Mouse (Mus musculus): ENCODE data around the gene Csrnp3. TPM values are rescaled to one million over a fixed set of nuclear protein-coding genes. Genes with fewer than 3 reads are reported as not detected.
"Not testable (repeated sequence)": the region's sequence is repeated elsewhere in the genome, so short reads cannot be mapped to it uniquely, and the experiment has no call there.

Csrnp3 gene
- polyA plus RNA-seq, 1 experiment from 2014 or later, result 0.05 TPM

DNA sequence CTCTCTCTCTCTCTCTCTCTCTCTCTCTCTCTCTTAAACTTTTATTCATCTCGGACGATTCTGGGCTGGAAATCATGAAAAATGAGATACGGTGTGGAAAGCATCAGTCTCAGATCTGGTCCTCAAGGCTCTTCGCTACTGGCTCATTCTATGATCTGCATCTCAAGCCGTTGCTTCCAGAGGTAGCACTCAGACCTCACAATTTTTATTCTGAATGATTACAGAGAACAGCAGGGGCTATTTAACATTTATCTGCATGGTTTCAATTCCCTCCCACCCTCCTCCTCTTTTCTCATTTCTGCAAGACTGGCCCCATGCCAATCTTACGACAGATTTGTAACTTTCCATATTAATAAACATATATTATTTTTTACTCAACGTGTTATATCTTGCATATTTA lies 12.1 kb upstream of the Csrnp3 start:
- 70% methylated on average over 7 of the region's 7 CpGs for WGBS (ENCODE audit: insufficient replicate concordance)
- Histone ChIP-seq H3K4me2 (no peak overlapping the region), H3K9me3 (replicated peaks) (no peaks in the 10 kb centered on the region), H3K4me1 (replicated peaks) (peaks cover 5% of the 10 kb centered on the region; the same call in 1 of the 2 replicates), H3K4me3 (replicated peaks) (no peak overlapping the region), H3K27me3 (no peaks in the 10 kb centered on the region), H3K27ac (replicated peaks) (no peak overlapping the region), H3K36me3 (replicated peaks) (no peaks in the 10 kb centered on the region), H3K9ac (no peak overlapping the region)
- no peak for ATAC-seq (ENCODE audit: insufficient read depth)

DNA sequence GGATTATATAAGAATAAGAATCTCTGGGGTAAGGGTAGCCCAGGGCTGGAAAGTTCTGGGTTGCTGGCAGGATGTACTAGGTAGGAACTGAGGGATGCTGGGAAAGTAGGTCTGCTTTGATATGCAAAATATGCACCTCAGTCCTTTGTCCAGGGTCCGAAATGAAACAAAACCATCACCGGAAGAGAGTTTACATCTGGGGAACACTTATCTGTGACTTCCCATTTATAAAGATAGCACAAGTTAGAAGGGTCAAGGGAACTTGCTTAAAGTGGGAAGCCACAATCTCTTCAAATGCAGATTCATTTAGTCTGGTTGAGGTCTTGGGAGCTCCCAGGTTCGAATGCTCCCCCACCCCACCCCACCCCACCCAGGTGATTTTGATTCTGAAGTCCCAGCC lies 4.0 kb upstream of the Csrnp3 start:
- H3K4me3 ChIP-seq (replicated peaks), result no peak overlapping the region
- no peak overlapping the region for H3K4me2 ChIP-seq
- no peaks in the 10 kb centered on the region for H3K36me3 ChIP-seq (replicated peaks)
- no peak overlapping the region for H3K9ac ChIP-seq
- H3K27me3 ChIP-seq, result peaks cover 35% of the 10 kb centered on the region
- ATAC-seq (ENCODE audit: insufficient read depth), result no peak
- H3K9me3 ChIP-seq (replicated peaks), result no peaks in the 10 kb centered on the region
- 23% methylated on average over 3 of the region's 3 CpGs for WGBS (ENCODE audit: insufficient replicate concordance)
- no peak overlapping the region for H3K27ac ChIP-seq (replicated peaks)
- no peaks in the 10 kb centered on the region for H3K4me1 ChIP-seq (replicated peaks)

DNA sequence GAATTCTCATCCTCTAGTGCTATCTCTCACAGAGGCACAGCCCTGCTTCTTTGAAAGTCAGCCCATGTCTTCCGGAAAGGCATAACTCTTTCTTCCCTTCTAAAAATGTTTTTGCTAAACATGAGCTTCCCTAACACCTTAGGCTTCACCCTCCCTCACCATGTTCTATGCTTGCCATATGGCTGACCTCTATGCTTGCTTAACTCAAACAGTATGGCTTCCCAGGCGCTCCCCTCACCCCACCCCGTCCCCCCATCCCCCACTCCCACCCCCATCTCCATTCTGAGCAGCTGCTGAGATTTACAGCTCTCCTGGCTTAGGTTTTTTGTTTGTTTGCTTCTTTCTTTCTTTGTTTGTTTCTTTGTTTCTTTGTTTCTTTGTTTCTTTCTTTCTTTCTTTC lies 3.2 kb upstream of the Csrnp3 start:
- H3K36me3 ChIP-seq (replicated peaks), result no peaks in the 10 kb centered on the region
- H3K4me1 ChIP-seq (replicated peaks), result no peaks in the 10 kb centered on the region
- no peak overlapping the region for H3K4me2 ChIP-seq
- H3K27ac ChIP-seq (replicated peaks), result no peak overlapping the region
- no peaks in the 10 kb centered on the region for H3K9me3 ChIP-seq (replicated peaks)
- H3K4me3 ChIP-seq (replicated peaks), result no peak overlapping the region
- WGBS (ENCODE audit: insufficient replicate concordance), result 20% methylated on average over 3 of the region's 3 CpGs
- ATAC-seq (ENCODE audit: insufficient read depth), result no peak
- H3K9ac ChIP-seq, result no peak overlapping the region
- H3K27me3 ChIP-seq, result peaks cover 36% of the 10 kb centered on the region

GRCm38 (mm10) chr2:65846000-65846755 lies 611 bp downstream of the Csrnp3 start:
- WGBS (ENCODE audit: insufficient replicate concordance), result 3% methylated on average over 22 of the region's 22 CpGs
- H3K9me3 ChIP-seq (replicated peaks), result no peaks in the 10 kb centered on the region
- peaks cover 43% of the 10 kb centered on the region for H3K27me3 ChIP-seq
- no peak for ATAC-seq (ENCODE audit: insufficient read depth)
- H3K4me2 ChIP-seq, result peak overlapping the region; percentile 43
- peaks cover 7% of the 10 kb centered on the region for H3K4me1 ChIP-seq (replicated peaks)
- no peak overlapping the region for H3K9ac ChIP-seq
- H3K4me3 ChIP-seq (replicated peaks), result peak overlapping the region; percentile 11; the same call in 1 of the 2 replicates
- no peak overlapping the region for H3K27ac ChIP-seq (replicated peaks)
- no peaks in the 10 kb centered on the region for H3K36me3 ChIP-seq (replicated peaks)

- no peak overlapping the region for H3K27ac ChIP-seq (replicated peaks)
- no peak for ATAC-seq (ENCODE audit: insufficient read depth)
- H3K4me1 ChIP-seq (replicated peaks), result peaks cover 7% of the 10 kb centered on the region
- H3K27me3 ChIP-seq, result peaks cover 43% of the 10 kb centered on the region
- no peaks in the 10 kb centered on the region for H3K9me3 ChIP-seq (replicated peaks)
- WGBS (ENCODE audit: insufficient replicate concordance), result 50% methylated on average over 7 of the region's 7 CpGs
- H3K9ac ChIP-seq, result no peak overlapping the region
- no peak overlapping the region for H3K4me2 ChIP-seq
- H3K4me3 ChIP-seq (replicated peaks), result no peak overlapping the region
- no peaks in the 10 kb centered on the region for H3K36me3 ChIP-seq (replicated peaks)
Observed at GRCm38 (mm10) chr2:65847463-65848110, 2.0 kb downstream of the Csrnp3 start.

DNA sequence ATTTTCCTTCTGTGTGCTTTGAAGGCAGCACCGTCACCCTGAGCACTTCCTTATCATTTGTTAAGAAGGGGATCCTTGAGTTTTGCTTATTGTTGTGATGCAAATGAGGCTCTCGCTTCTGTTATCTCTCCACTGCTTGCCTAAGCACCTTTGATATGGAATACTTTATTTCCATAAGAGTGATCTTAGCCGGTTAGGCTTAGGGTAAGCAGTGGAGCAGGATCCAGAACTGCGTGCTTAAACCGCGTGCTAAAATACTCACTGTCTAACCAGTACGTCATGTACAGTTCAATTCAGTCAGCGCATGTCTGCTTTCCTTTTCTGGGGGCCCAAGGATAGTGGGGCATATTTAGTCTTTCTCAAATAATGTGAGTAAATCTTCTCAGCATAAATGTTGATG lies 3.1 kb downstream of the Csrnp3 start:
- 56% methylated on average over 8 of the region's 8 CpGs for WGBS (ENCODE audit: insufficient replicate concordance)
- Histone ChIP-seq H3K4me2 (no peak overlapping the region), H3K9me3 (replicated peaks) (no peaks in the 10 kb centered on the region), H3K36me3 (replicated peaks) (no peaks in the 10 kb centered on the region), H3K27ac (replicated peaks) (no peak overlapping the region), H3K4me3 (replicated peaks) (no peak overlapping the region), H3K27me3 (peaks cover 37% of the 10 kb centered on the region), H3K9ac (no peak overlapping the region), H3K4me1 (replicated peaks) (peaks cover 7% of the 10 kb centered on the region)
- no peak for ATAC-seq (ENCODE audit: insufficient read depth)

DNA sequence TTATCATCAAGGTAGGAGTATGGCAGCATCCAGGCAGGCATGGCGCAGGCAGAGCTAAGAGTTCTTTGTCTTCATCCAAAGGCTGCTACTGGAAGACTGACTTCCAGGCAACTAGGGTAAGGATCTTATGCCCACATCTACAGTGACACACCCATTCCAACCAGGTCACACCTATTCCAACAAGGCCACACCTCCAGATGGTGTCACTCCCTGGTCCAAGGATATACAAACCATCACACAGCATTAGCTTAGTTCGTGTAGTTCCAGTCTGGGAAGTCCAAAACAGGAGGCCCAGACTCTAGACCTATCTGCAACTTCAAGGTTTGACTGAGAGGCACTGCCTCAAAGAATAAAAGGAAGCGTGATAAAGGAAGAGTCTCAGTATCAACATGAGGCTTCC lies 4.7 kb downstream of the Csrnp3 start:
- not testable (repeated sequence) for H3K4me1 ChIP-seq (replicated peaks); H3K9ac ChIP-seq; H3K4me3 ChIP-seq (replicated peaks); H3K36me3 ChIP-seq (replicated peaks); H3K27ac ChIP-seq (replicated peaks); H3K9me3 ChIP-seq (replicated peaks); H3K4me2 ChIP-seq
- peak; percentile 34; the same call in 1 of the 2 replicates for ATAC-seq (ENCODE audit: insufficient read depth)
- WGBS (ENCODE audit: insufficient replicate concordance), result 66% methylated on average over 3 of the region's 3 CpGs
- peaks cover 21% of the 10 kb centered on the region for H3K27me3 ChIP-seq

DNA sequence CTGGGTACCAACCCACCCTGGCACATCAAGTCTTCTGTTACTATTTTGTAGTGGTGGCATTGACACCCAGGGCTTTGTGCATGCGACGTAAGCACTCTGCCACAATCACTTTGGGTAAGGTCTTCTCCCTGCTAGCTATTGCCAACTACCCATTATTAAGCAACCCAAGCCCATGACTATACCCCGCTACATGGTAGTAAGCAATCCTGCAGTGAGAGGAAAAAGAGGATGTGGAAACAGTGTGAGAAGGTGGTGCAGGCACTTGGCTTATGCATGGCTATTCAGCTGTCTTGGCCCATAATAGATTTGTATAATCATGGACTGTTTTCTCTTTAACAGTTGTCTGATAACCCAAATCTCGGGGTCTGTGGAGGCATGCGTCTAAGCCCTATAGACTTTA lies 11.2 kb downstream of the Csrnp3 start:
- no peaks in the 10 kb centered on the region for H3K27me3 ChIP-seq
- no peak for ATAC-seq (ENCODE audit: insufficient read depth)
- no peak overlapping the region for H3K27ac ChIP-seq (replicated peaks)
- H3K9me3 ChIP-seq (replicated peaks), result no peaks in the 10 kb centered on the region
- 70% methylated on average over 5 of the region's 5 CpGs for WGBS (ENCODE audit: insufficient replicate concordance)
- no peaks in the 10 kb centered on the region for H3K36me3 ChIP-seq (replicated peaks)
- no peak overlapping the region for H3K4me3 ChIP-seq (replicated peaks)
- no peak overlapping the region for H3K4me2 ChIP-seq
- no peaks in the 10 kb centered on the region for H3K4me1 ChIP-seq (replicated peaks)
- H3K9ac ChIP-seq, result no peak overlapping the region

DNA sequence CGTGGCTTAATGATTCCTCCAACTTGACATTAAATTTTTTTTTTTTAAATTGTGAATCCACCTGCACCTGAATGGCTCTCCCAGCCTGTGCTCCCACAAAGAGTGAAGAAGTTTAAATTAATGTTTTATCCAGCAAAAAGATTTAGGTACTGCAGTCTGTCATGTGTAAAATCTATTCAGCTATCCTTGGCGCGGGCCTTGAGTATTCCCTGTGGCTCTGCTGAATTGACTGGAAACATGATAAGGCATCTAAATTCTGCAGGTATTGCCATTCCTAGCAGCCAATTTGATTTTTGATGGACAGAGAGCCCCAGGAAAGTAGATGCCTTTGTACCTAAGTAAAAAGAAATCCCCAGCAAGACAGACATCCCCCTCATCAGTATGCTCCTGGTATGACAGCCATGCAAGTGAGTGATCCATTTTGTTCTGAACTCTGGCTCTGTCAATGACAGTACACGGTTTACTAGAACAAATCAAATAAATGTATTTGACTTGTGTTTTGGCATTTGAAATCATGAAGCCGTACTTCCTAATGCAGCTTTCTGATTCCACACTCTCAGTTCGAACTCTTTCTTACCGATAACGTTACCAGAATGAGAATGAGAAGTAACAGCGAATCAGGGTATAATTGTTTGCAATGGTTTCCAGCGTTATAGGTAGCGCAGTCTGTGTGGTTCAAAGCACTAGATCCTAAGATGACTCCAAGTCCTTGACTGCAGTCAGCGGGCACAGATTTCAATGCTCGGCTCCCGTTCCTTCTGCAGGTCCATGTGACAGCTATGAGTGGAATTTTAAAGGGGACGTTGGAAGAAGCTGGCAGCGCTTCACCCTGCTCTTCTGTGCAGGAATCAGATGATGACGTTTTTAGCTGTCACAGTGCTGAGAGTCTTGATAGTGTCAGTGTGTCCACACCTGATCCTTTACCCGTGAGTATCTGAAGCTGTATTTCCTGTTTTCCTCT lies 14.5 kb downstream of the Csrnp3 start:
- no peaks in the 10 kb centered on the region for H3K4me1 ChIP-seq (replicated peaks)
- no peaks in the 10 kb centered on the region for H3K27me3 ChIP-seq
- H3K4me3 ChIP-seq (replicated peaks), result no peak overlapping the region
- 71% methylated on average over 18 of the region's 18 CpGs for WGBS (ENCODE audit: insufficient replicate concordance)
- no peak overlapping the region for H3K27ac ChIP-seq (replicated peaks)
- H3K9ac ChIP-seq, result no peak overlapping the region
- no peaks in the 10 kb centered on the region for H3K9me3 ChIP-seq (replicated peaks)
- no peak for ATAC-seq (ENCODE audit: insufficient read depth)
- H3K4me2 ChIP-seq, result no peak overlapping the region
- H3K36me3 ChIP-seq (replicated peaks), result no peaks in the 10 kb centered on the region

GRCm38 (mm10) chr2:65864778-65865339 lies 19.3 kb downstream of the Csrnp3 start:
- Histone ChIP-seq H3K4me1 (replicated peaks) (no peaks in the 10 kb centered on the region), H3K36me3 (replicated peaks) (no peaks in the 10 kb centered on the region), H3K4me3 (replicated peaks) (no peak overlapping the region), H3K27me3 (no peaks in the 10 kb centered on the region), H3K9ac (no peak overlapping the region), H3K27ac (replicated peaks) (no peak overlapping the region), H3K9me3 (replicated peaks) (no peaks in the 10 kb centered on the region), H3K4me2 (no peak overlapping the region)
- ATAC-seq (ENCODE audit: insufficient read depth), result no peak
- 55% methylated on average over 12 of the region's 12 CpGs for WGBS (ENCODE audit: insufficient replicate concordance)

Data from liver, embryonic 15.5 days (tissue).